Mouse (Mus musculus) left cerebral cortex, adult 18-20 months (tissue): ENCODE results near the gene Siglec1. TPM values are rescaled to one million over a fixed set of nuclear protein-coding genes. Genes with fewer than 3 reads are reported as not detected.

ENCODE experiments used
- DNase-seq, 2 experiments: peaks; one replicate each; pipeline ENCODE4 v3.0.0; 2021 to 2022; ENCODE audit warnings: low spot score in 2 of 2, mixed read lengths in 1 of 2
- total RNA-seq, 2 experiments: library from RNA; stranded (reverse); gene quantifications; 2 replicates each; pipeline ENCODE4 v1.2.3; 2021

The Siglec1 gene
- total RNA-seq, 2 experiments from 2014 or later: 0.53 to 0.80 TPM

- DNase-seq: no peak
These were observed 15.0 kb upstream of the Siglec1 start for GRCm38 (mm10) chr2:131101530-131101929.

GRCm38 (mm10) chr2:131097087-131097486 is 10.5 kb upstream of the Siglec1 start:
- no peak for DNase-seq

DNA sequence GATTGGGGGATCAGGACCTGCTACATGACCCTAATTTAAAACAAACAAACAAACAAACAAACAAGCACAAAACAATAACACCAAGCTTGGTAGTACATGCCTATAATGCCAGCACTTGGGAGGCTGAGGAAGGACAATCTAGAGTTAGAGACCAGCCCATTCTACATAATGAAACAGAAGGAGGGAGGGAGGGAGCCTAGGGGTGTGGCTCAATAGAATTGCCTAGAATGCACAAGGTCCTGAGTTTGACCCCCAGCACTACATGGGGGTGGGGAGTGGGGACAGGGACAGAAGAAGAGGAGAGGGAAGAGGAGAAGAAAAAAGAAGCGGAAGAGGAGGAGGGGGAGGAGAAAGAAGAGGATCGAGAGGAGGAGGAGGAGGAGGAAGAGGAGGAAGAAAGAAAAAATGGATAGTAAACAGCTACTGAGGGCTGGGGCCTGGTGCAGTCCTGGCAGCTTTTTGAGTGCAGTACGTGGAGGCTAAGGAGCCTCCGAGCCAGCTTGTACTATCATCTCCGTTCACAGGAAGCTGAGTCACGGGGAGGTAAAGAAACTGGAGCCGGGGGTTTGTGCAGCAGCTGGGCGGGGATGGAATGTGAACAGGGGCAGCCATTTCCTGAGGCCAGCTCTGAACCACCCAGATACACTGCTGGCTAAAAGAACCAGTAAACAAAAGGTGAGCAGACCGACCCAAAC is 9.7 kb upstream of the Siglec1 start:
- DNase-seq: peak in 1 of 2 experiments; percentile 40

DNA sequence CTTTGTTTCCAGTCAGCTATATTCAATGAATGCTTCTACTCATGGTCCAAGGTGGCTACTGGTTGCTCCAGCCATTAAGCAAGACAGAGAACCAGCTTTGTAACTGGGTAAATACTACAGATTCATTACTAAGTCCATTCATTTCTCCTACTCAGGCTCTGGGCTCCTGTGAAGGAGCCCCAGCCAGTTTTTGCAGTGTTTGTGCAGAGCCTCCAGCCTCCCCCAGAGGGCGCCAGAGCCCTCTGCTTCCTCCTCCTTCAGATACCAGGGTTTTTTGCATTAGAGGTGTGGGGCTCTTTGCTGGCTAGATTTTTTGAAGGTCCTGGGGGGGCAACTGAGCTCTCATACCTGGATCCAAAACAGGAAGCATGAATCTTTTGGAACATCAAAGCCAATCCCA is 8.3 kb upstream of the Siglec1 start:
- peak; percentile 78 to 86 for DNase-seq

DNA sequence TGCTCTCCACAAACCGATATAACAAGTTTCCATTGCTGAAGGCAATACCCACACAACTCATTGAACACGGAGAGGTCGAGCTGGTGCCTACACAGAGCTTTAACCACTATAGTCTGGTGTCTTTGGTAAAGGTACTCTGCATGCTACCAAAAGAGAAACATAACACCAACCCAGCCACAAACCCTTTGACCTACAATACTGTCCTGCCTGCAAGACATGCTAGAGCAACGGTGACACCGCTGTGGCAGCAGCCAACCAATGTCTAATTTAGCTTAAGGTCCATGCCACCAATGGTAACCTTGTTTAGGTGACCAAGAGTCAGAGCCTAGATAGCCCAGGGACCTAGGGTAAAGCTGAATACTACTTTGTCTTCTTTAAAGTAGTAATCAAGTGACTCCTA is 7.0 kb upstream of the Siglec1 start:
- DNase-seq: no peak

DNA sequence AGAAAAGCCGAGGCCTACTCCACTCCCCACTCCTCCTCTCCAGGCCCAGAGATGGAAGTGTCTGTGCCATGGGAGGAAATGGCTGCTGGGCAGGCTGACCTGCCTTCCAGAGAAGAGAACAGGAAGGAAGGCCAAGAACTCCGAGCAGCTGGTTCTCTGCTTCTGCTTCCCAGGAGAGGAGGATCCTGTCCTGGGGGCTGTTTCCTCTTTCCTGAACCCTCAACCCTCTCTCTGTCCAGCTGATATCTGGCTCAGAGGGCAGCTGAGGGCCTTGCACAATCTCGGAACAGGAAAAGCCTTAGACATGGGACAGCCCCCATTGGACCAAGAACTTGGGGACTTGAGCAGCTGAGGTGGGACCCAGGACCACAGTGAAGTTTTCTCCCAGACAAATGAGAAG is 4.3 kb upstream of the Siglec1 start:
- DNase-seq: no peak

DNA sequence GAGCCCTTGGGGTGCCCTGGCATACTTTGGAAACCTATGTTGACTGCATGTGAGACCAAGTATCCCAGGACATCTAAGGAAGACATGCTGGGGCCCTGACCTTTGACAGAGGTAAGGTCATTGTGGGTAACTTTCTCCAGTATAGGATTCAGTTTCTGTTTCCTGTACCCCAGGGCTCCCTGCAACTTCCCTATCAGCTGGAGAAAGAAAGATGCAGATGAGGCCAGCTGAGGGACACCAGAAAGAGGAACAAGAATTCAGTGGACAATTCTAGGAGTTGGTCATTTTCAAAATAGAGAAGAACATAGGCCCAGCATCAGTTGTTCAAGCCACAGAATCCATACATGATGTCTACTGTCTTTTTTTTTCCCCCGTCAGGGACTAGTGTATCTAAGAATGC is 3.1 kb upstream of the Siglec1 start:
- no peak for DNase-seq

- DNase-seq: no peak
These were observed 2.0 kb upstream of the Siglec1 start for GRCm38 (mm10) chr2:131088581-131088980.

DNA sequence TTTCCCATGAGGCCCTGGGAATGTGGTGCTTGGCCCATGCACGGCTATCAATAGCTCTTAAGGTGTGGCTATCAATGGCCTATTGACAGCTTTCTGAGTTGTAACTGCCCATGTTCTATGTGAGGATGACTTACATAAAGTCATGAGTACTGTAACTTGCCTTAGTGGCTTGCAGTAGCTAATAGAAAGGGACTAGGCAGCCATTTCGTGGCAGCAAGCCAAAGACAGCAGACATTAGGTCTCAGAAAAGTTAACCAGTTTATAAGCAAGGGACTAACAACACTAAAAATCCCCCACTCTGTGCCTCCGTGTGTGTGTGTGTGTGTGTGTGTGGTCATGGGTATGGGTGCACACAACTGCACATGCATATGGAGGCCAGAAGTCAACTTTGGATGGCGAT is 2.4 kb downstream of the Siglec1 start:
- DNase-seq: no peak

GRCm38 (mm10) chr2:131080507-131080906 is 6.1 kb downstream of the Siglec1 start:
- DNase-seq: no peak

DNA sequence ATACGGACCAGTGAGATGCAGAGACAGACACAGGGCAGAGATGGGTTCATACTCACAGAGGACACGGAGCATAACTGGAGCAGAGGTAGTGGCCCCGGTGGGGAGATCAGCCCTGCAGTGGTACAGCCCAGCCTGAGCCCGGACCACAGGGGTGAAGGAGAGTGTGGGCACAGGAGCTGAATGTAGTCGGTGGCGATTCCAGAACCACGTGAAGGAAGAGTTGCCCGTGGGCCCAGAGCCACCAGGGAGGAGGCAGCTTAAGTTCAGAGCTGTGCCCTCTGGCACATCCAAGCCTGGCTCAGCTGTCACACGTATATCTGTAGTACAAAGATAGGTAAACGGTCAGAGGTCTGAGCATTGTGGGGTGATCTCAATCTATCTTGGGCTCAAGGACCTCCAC is 14.0 kb downstream of the Siglec1 start:
- DNase-seq: no peak

- DNase-seq: no peak
These were observed 19.1 kb downstream of the Siglec1 start for GRCm38 (mm10) chr2:131067481-131067880.

GRCm38 (mm10) chr2:131066342-131066741 is 20.2 kb downstream of the Siglec1 start:
- peak; percentile 15 to 36 for DNase-seq

GRCm38 (mm10) chr2:131063404-131063864 is 23.1 kb downstream of the Siglec1 start, which contains the start of gene Adam33:
Gene Adam33 (minus strand): TSS chr2:131063814.
- DNase-seq: no peak

GRCm38 (mm10) chr2:131061607-131062006 is 25.0 kb downstream of the Siglec1 start:
- no peak for DNase-seq

DNA sequence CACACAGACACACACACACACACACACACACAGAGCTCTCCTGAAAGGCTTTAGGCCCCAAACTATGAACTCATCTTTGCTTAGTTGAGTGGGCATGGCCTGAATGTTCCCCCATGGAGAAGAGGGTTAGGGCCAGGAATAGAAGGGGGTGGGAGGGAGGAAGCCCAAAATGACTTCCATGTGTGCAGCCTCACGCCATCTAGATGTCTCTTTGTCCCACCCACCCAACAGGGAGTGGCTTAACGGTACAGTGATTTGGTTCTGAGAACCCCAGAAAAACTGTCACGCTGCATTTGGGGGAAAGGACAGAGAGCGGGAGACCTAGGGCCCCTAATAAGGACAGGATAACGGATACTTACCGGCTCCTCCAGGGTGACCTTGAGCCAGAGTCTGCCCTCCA is 25.8 kb downstream of the Siglec1 start:
- no peak for DNase-seq

- no peak for DNase-seq
These were observed 26.6 kb downstream of the Siglec1 start for GRCm38 (mm10) chr2:131059781-131060540.

GRCm38 (mm10) chr2:131059377-131059776 is 27.2 kb downstream of the Siglec1 start:
- DNase-seq: peak; percentile 45 to 49

DNA sequence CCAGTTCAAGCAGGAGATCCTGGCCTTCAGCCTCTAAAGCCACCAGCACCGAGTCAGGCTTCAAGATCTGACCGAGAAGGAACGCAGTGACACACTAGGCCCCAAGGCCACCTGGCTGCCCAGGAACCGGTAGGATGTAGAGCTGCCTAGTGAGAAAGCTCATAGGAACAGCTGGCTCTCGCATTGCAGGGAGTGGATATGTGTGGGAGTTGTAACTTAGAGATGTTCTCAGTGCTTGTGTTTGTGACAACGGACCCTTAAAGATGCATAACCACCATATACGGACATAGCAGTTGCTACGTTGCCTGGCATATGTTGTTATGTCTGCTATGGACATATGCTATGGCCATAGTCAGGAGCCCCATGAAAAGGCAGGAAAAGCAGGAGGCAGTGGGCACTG is 27.9 kb downstream of the Siglec1 start:
- DNase-seq: no peak

DNA sequence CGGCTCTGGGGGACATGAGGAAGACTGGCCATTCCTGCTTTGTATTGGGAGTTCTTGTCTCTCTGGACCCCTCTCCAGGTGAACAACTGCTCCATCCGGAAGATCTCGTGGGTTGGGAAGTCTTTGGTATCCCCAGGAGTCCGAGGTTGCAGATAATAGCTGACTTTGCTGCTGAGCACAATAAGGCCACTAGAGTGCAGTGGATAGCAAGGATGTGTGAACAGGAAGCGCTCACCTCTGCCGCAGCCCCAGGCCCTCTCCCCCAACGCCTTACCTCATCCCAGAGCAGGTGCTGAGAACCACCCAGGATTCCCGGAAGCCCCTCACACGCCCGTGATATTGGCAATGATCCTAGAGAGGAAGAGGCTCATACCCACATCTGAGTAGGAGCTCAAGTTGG is 30.4 kb downstream of the Siglec1 start:
- no peak for DNase-seq

GRCm38 (mm10) chr2:131055631-131056030 is 30.9 kb downstream of the Siglec1 start:
- peak in 1 of 2 experiments; percentile 40 for DNase-seq

GRCm38 (mm10) chr2:131054646-131055264 is 31.8 kb downstream of the Siglec1 start:
- DNase-seq: no peak
